Mouse (Mus musculus): ENCODE data around the gene Pogz. TPM values are rescaled to one million over a fixed set of nuclear protein-coding genes. Genes with fewer than 3 reads are reported as not detected.

Pogz gene
- polyA plus RNA-seq, 1 experiment from 2014 or later: 15.6 TPM

- Histone ChIP-seq H3K9ac (ENCODE audit: low read depth, low read length) (peak overlapping the region; percentile 96), H3K27ac (ENCODE audit: low read depth, low read length) (peak overlapping the region; percentile 98), H3K4me2 (peak overlapping the region; percentile 76), H3K4me3 (ENCODE audit: low read depth, low read length) (peak overlapping the region; percentile 77), H3K4me1 (ENCODE audit: control insufficient read depth, insufficient read depth, low read length) (peaks cover 7% of the 10 kb centered on the region), H3K27me3 (ENCODE audit: control insufficient read depth, insufficient read depth, low read length) (no peaks in the 10 kb centered on the region), H3K9me3 (replicated peaks; ENCODE audit: control insufficient read depth, low read length) (no peaks in the 10 kb centered on the region), H3K36me3 (ENCODE audit: control insufficient read depth, insufficient read depth, low read length) (0 out of 2 replicates have a peak, but pooled peaks cover 3% of the 10 kb centered on the region)
- peak; percentile 68 for ATAC-seq (replicated peaks; ENCODE audit: insufficient number of reproducible peaks, low FRiP score, low TSS enrichment)
- WGBS (ENCODE audit: insufficient replicate concordance): 1% methylated on average over 39 of the region's 62 CpGs
Observed at GRCm38 (mm10) chr3:94837959-94838496, 661 bp downstream of the Pogz start.

- H3K9ac ChIP-seq (ENCODE audit: low read depth, low read length): peak overlapping the region; percentile 96
- H3K9me3 ChIP-seq (replicated peaks; ENCODE audit: control insufficient read depth, low read length): no peaks in the 10 kb centered on the region
- peak overlapping the region; percentile 76 for H3K4me2 ChIP-seq
- no peak for ATAC-seq (replicated peaks; ENCODE audit: insufficient number of reproducible peaks, low FRiP score, low TSS enrichment)
- H3K36me3 ChIP-seq (ENCODE audit: control insufficient read depth, insufficient read depth, low read length): 0 out of 2 replicates have a peak, but pooled peaks cover 3% of the 10 kb centered on the region
- H3K27me3 ChIP-seq (ENCODE audit: control insufficient read depth, insufficient read depth, low read length): no peaks in the 10 kb centered on the region
- peak overlapping the region; percentile 98 for H3K27ac ChIP-seq (ENCODE audit: low read depth, low read length)
- H3K4me1 ChIP-seq (ENCODE audit: control insufficient read depth, insufficient read depth, low read length): peaks cover 7% of the 10 kb centered on the region
- 27% methylated on average over 9 of the region's 9 CpGs for WGBS (ENCODE audit: insufficient replicate concordance)
- peak overlapping the region; percentile 77 for H3K4me3 ChIP-seq (ENCODE audit: low read depth, low read length)
Observed at GRCm38 (mm10) chr3:94838631-94839030, 1.3 kb downstream of the Pogz start.

GRCm38 (mm10) chr3:94839101-94839500 is 1.7 kb downstream of the Pogz start:
- 0 out of 2 replicates have a peak, but pooled peaks cover 3% of the 10 kb centered on the region for H3K36me3 ChIP-seq (ENCODE audit: control insufficient read depth, insufficient read depth, low read length)
- H3K4me3 ChIP-seq (ENCODE audit: low read depth, low read length): peak overlapping the region; percentile 77; the same call in 1 of the 2 replicates
- 73% methylated on average over 5 of the region's 5 CpGs for WGBS (ENCODE audit: insufficient replicate concordance)
- no peak for ATAC-seq (replicated peaks; ENCODE audit: insufficient number of reproducible peaks, low FRiP score, low TSS enrichment)
- no peaks in the 10 kb centered on the region for H3K9me3 ChIP-seq (replicated peaks; ENCODE audit: control insufficient read depth, low read length)
- peak overlapping the region; percentile 76 for H3K4me2 ChIP-seq
- H3K27ac ChIP-seq (ENCODE audit: low read depth, low read length): no peak overlapping the region
- H3K27me3 ChIP-seq (ENCODE audit: control insufficient read depth, insufficient read depth, low read length): no peaks in the 10 kb centered on the region
- H3K9ac ChIP-seq (ENCODE audit: low read depth, low read length): no peak overlapping the region
- peaks cover 7% of the 10 kb centered on the region for H3K4me1 ChIP-seq (ENCODE audit: control insufficient read depth, insufficient read depth, low read length)

GRCm38 (mm10) chr3:94847382-94847781 is 10.0 kb downstream of the Pogz start:
- Histone ChIP-seq H3K9me3 (replicated peaks; ENCODE audit: control insufficient read depth, low read length) (no peaks in the 10 kb centered on the region), H3K27ac (ENCODE audit: low read depth, low read length) (no peak overlapping the region), H3K4me1 (ENCODE audit: control insufficient read depth, insufficient read depth, low read length) (peaks cover 15% of the 10 kb centered on the region), H3K4me2 (no peak overlapping the region), H3K4me3 (ENCODE audit: low read depth, low read length) (no peak overlapping the region), H3K36me3 (ENCODE audit: control insufficient read depth, insufficient read depth, low read length) (no peaks in the 10 kb centered on the region), H3K27me3 (ENCODE audit: control insufficient read depth, insufficient read depth, low read length) (no peaks in the 10 kb centered on the region), H3K9ac (ENCODE audit: low read depth, low read length) (no peak overlapping the region)
- ATAC-seq (replicated peaks; ENCODE audit: insufficient number of reproducible peaks, low FRiP score, low TSS enrichment): no peak
- 89% methylated on average over 2 of the region's 2 CpGs for WGBS (ENCODE audit: insufficient replicate concordance)

GRCm38 (mm10) chr3:94849338-94849737 is 12.0 kb downstream of the Pogz start:
- Histone ChIP-seq H3K36me3 (ENCODE audit: control insufficient read depth, insufficient read depth, low read length) (peaks cover 1% of the 10 kb centered on the region; the same call in 1 of the 2 replicates), H3K4me3 (ENCODE audit: low read depth, low read length) (no peak overlapping the region), H3K27ac (ENCODE audit: low read depth, low read length) (no peak overlapping the region), H3K27me3 (ENCODE audit: control insufficient read depth, insufficient read depth, low read length) (no peaks in the 10 kb centered on the region), H3K9ac (ENCODE audit: low read depth, low read length) (no peak overlapping the region), H3K4me1 (ENCODE audit: control insufficient read depth, insufficient read depth, low read length) (peaks cover 15% of the 10 kb centered on the region), H3K9me3 (replicated peaks; ENCODE audit: control insufficient read depth, low read length) (no peaks in the 10 kb centered on the region), H3K4me2 (no peak overlapping the region)
- ATAC-seq (replicated peaks; ENCODE audit: insufficient number of reproducible peaks, low FRiP score, low TSS enrichment): no peak
- 11% methylated on average over 1 of the region's 1 CpGs for WGBS (ENCODE audit: insufficient replicate concordance)

DNA sequence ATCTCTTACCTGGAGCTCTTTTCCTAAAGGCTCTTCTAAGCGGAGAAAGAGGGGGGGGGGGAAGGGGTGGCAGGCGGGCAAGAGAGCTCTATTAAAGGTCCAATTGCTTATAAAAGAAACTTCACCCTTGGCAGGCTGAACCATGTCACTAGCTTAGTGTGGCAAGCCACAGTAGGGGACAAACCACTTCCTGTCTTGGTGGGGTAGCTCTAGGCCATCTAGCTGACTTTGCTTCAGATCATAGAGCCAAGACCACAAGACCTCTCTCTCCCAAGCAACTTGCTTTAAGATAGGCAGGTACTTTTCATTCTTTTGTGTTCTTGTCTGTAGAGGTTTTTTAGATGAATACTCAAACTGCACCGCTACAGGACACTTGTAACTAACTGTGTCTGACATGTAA is 14.4 kb downstream of the Pogz start:
- 57% methylated on average over 3 of the region's 3 CpGs for WGBS (ENCODE audit: insufficient replicate concordance)
- H3K4me2 ChIP-seq: no peak overlapping the region
- no peak overlapping the region for H3K27ac ChIP-seq (ENCODE audit: low read depth, low read length)
- H3K36me3 ChIP-seq (ENCODE audit: control insufficient read depth, insufficient read depth, low read length): peaks cover 15% of the 10 kb centered on the region
- ATAC-seq (replicated peaks; ENCODE audit: insufficient number of reproducible peaks, low FRiP score, low TSS enrichment): no peak
- peaks cover 10% of the 10 kb centered on the region; the same call in 1 of the 2 replicates for H3K4me1 ChIP-seq (ENCODE audit: control insufficient read depth, insufficient read depth, low read length)
- no peaks in the 10 kb centered on the region for H3K27me3 ChIP-seq (ENCODE audit: control insufficient read depth, insufficient read depth, low read length)
- H3K9ac ChIP-seq (ENCODE audit: low read depth, low read length): no peak overlapping the region
- H3K9me3 ChIP-seq (replicated peaks; ENCODE audit: control insufficient read depth, low read length): no peaks in the 10 kb centered on the region
- no peak overlapping the region for H3K4me3 ChIP-seq (ENCODE audit: low read depth, low read length)

DNA sequence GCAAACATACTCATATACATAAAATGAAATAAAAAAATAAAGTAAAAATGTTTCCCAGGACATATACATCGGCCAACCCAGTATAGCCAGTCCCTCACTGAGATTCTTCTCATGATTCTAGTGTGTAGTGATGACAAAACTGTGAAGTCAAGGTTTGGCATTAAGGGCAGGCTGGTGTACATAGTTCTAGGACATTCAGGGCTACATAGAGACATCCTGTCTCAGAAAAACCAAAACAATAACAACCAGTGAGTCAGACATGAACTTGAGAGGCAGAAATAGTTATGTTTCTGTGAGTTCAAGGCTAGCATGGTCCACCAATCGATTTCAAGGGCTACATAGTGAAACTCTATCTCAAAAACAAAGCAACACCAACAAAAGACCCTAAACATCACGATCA is 14.8 kb downstream of the Pogz start:
- no peak for ATAC-seq (replicated peaks; ENCODE audit: insufficient number of reproducible peaks, low FRiP score, low TSS enrichment)
- no peak overlapping the region for H3K4me3 ChIP-seq (ENCODE audit: low read depth, low read length)
- H3K4me1 ChIP-seq (ENCODE audit: control insufficient read depth, insufficient read depth, low read length): peaks cover 10% of the 10 kb centered on the region; the same call in 1 of the 2 replicates
- no peak overlapping the region for H3K27ac ChIP-seq (ENCODE audit: low read depth, low read length)
- H3K9me3 ChIP-seq (replicated peaks; ENCODE audit: control insufficient read depth, low read length): no peaks in the 10 kb centered on the region
- no peak overlapping the region for H3K4me2 ChIP-seq
- peaks cover 15% of the 10 kb centered on the region for H3K36me3 ChIP-seq (ENCODE audit: control insufficient read depth, insufficient read depth, low read length)
- H3K9ac ChIP-seq (ENCODE audit: low read depth, low read length): no peak overlapping the region
- 86% methylated on average over 3 of the region's 3 CpGs for WGBS (ENCODE audit: insufficient replicate concordance)
- H3K27me3 ChIP-seq (ENCODE audit: control insufficient read depth, insufficient read depth, low read length): no peaks in the 10 kb centered on the region

GRCm38 (mm10) chr3:94859471-94859870 is 22.1 kb downstream of the Pogz start:
- Histone ChIP-seq H3K27ac (ENCODE audit: low read depth, low read length) (no peak overlapping the region), H3K27me3 (ENCODE audit: control insufficient read depth, insufficient read depth, low read length) (no peaks in the 10 kb centered on the region), H3K4me2 (no peak overlapping the region), H3K9me3 (replicated peaks; ENCODE audit: control insufficient read depth, low read length) (no peaks in the 10 kb centered on the region), H3K4me1 (ENCODE audit: control insufficient read depth, insufficient read depth, low read length) (no peaks in the 10 kb centered on the region), H3K36me3 (ENCODE audit: control insufficient read depth, insufficient read depth, low read length) (peaks cover 25% of the 10 kb centered on the region), H3K4me3 (ENCODE audit: low read depth, low read length) (no peak overlapping the region), H3K9ac (ENCODE audit: low read depth, low read length) (no peak overlapping the region)
- ATAC-seq (replicated peaks; ENCODE audit: insufficient number of reproducible peaks, low FRiP score, low TSS enrichment): no peak
- 77% methylated on average over 2 of the region's 2 CpGs for WGBS (ENCODE audit: insufficient replicate concordance)

DNA sequence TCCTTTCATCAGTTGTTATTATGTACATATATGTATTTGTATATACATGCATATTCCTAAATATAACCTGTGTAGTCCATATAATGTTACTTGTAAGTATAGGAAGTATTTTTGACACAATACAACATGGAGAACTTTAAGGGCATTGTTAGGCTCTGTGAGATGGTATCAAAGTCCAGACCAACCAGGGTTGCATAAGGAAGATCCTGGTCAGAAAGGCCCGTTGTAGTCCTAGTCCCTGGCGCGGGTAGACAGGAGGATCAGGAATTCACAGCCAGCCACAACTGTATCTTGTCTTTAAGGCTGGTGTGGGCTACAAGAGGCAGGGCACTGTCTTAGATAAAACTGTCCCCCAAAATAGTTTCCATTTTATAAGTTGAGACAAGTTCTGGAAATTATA is 31.6 kb downstream of the Pogz start:
- Histone ChIP-seq H3K27me3 (ENCODE audit: control insufficient read depth, insufficient read depth, low read length) (no peaks in the 10 kb centered on the region), H3K9me3 (replicated peaks; ENCODE audit: control insufficient read depth, low read length) (no peaks in the 10 kb centered on the region), H3K4me3 (ENCODE audit: low read depth, low read length) (no peak overlapping the region), H3K27ac (ENCODE audit: low read depth, low read length) (no peak overlapping the region), H3K9ac (ENCODE audit: low read depth, low read length) (no peak overlapping the region), H3K36me3 (ENCODE audit: control insufficient read depth, insufficient read depth, low read length) (peaks cover 37% of the 10 kb centered on the region), H3K4me1 (ENCODE audit: control insufficient read depth, insufficient read depth, low read length) (no peaks in the 10 kb centered on the region), H3K4me2 (no peak overlapping the region)
- ATAC-seq (replicated peaks; ENCODE audit: insufficient number of reproducible peaks, low FRiP score, low TSS enrichment): no peak
- WGBS (ENCODE audit: insufficient replicate concordance): 87% methylated on average over 3 of the region's 3 CpGs

Measured in heart, embryonic 11.5 days (tissue).